Mouse (Mus musculus): Measurements from ENCODE around the gene Zbp1. TPM values are rescaled to one million over a fixed set of nuclear protein-coding genes. Genes with fewer than 3 reads are reported as not detected.

Gene Zbp1
- polyA plus RNA-seq, 1 experiment from 2014 or later = not detected

GRCm38 (mm10) chr2:173257610-173258009, 38.9 kb upstream of the Zbp1 start:
- Histone ChIP-seq H3K9me3 (replicated peaks; ENCODE audit: control insufficient read depth, low read length, poor library complexity, severe bottlenecking) (no peaks in the 10 kb centered on the region), H3K9ac (ENCODE audit: low read depth, low read length) (no peak overlapping the region), H3K4me2 (ENCODE audit: low read length) (no peak overlapping the region), H3K27me3 (ENCODE audit: control insufficient read depth, insufficient read depth, low read depth, low read length) (no peaks in the 10 kb centered on the region), H3K4me3 (ENCODE audit: low read depth, low read length) (no peak overlapping the region), H3K36me3 (ENCODE audit: control insufficient read depth, insufficient read depth, low read length) (no peaks in the 10 kb centered on the region), H3K4me1 (ENCODE audit: control insufficient read depth, insufficient read depth, low read length) (peaks cover 52% of the 10 kb centered on the region), H3K27ac (ENCODE audit: low read length) (no peak overlapping the region)
- ATAC-seq = peak; percentile 71
- WGBS = 11% methylated on average over 6 of the region's 7 CpGs

- H3K9me3 ChIP-seq (replicated peaks; ENCODE audit: control insufficient read depth, low read length, poor library complexity, severe bottlenecking) = no peaks in the 10 kb centered on the region
- no peak overlapping the region for H3K27ac ChIP-seq (ENCODE audit: low read length)
- H3K27me3 ChIP-seq (ENCODE audit: control insufficient read depth, insufficient read depth, low read depth, low read length) = no peaks in the 10 kb centered on the region
- H3K9ac ChIP-seq (ENCODE audit: low read depth, low read length) = no peak overlapping the region
- no peak for ATAC-seq
- WGBS = 80% methylated on average over 4 of the region's 4 CpGs
- no peak overlapping the region for H3K4me2 ChIP-seq (ENCODE audit: low read length)
- H3K4me3 ChIP-seq (ENCODE audit: low read depth, low read length) = no peak overlapping the region
- H3K36me3 ChIP-seq (ENCODE audit: control insufficient read depth, insufficient read depth, low read length) = no peaks in the 10 kb centered on the region
- H3K4me1 ChIP-seq (ENCODE audit: control insufficient read depth, insufficient read depth, low read length) = peaks cover 52% of the 10 kb centered on the region
These were observed 37.8 kb upstream of the Zbp1 start for GRCm38 (mm10) chr2:173256552-173256949.

GRCm38 (mm10) chr2:173255810-173256551, 37.3 kb upstream of the Zbp1 start:
- Histone ChIP-seq H3K27me3 (ENCODE audit: control insufficient read depth, insufficient read depth, low read depth, low read length) (no peaks in the 10 kb centered on the region), H3K27ac (ENCODE audit: low read length) (no peak overlapping the region), H3K36me3 (ENCODE audit: control insufficient read depth, insufficient read depth, low read length) (no peaks in the 10 kb centered on the region), H3K4me3 (ENCODE audit: low read depth, low read length) (no peak overlapping the region), H3K9ac (ENCODE audit: low read depth, low read length) (no peak overlapping the region), H3K9me3 (replicated peaks; ENCODE audit: control insufficient read depth, low read length, poor library complexity, severe bottlenecking) (no peaks in the 10 kb centered on the region), H3K4me1 (ENCODE audit: control insufficient read depth, insufficient read depth, low read length) (peaks cover 55% of the 10 kb centered on the region), H3K4me2 (ENCODE audit: low read length) (no peak overlapping the region)
- no peak for ATAC-seq
- 61% methylated on average over 7 of the region's 7 CpGs for WGBS

- Histone ChIP-seq H3K4me2 (ENCODE audit: low read length) (peak overlapping the region; percentile 40), H3K36me3 (ENCODE audit: control insufficient read depth, insufficient read depth, low read length) (no peaks in the 10 kb centered on the region), H3K4me1 (ENCODE audit: control insufficient read depth, insufficient read depth, low read length) (peaks cover 69% of the 10 kb centered on the region), H3K9me3 (replicated peaks; ENCODE audit: control insufficient read depth, low read length, poor library complexity, severe bottlenecking) (no peaks in the 10 kb centered on the region), H3K4me3 (ENCODE audit: low read depth, low read length) (no peak overlapping the region), H3K9ac (ENCODE audit: low read depth, low read length) (no peak overlapping the region; the same call in 1 of the 2 replicates), H3K27ac (ENCODE audit: low read length) (peak overlapping the region; percentile 64), H3K27me3 (ENCODE audit: control insufficient read depth, insufficient read depth, low read depth, low read length) (no peaks in the 10 kb centered on the region)
- 14% methylated on average over 26 of the region's 26 CpGs for WGBS
- no peak for ATAC-seq
These were observed 35.3 kb upstream of the Zbp1 start for GRCm38 (mm10) chr2:173253761-173254662.

- H3K27me3 ChIP-seq (ENCODE audit: control insufficient read depth, insufficient read depth, low read depth, low read length) = no peaks in the 10 kb centered on the region
- no peak overlapping the region for H3K4me2 ChIP-seq (ENCODE audit: low read length)
- no peak overlapping the region for H3K4me3 ChIP-seq (ENCODE audit: low read depth, low read length)
- H3K9me3 ChIP-seq (replicated peaks; ENCODE audit: control insufficient read depth, low read length, poor library complexity, severe bottlenecking) = no peaks in the 10 kb centered on the region
- peaks cover 54% of the 10 kb centered on the region for H3K4me1 ChIP-seq (ENCODE audit: control insufficient read depth, insufficient read depth, low read length)
- ATAC-seq = no peak
- WGBS = 54% methylated on average over 9 of the region's 9 CpGs
- H3K27ac ChIP-seq (ENCODE audit: low read length) = no peak overlapping the region
- H3K36me3 ChIP-seq (ENCODE audit: control insufficient read depth, insufficient read depth, low read length) = no peaks in the 10 kb centered on the region
- no peak overlapping the region for H3K9ac ChIP-seq (ENCODE audit: low read depth, low read length)
These were observed 33.0 kb upstream of the Zbp1 start for GRCm38 (mm10) chr2:173251675-173252074.

GRCm38 (mm10) chr2:173251133-173251532, 32.4 kb upstream of the Zbp1 start:
- H3K27me3 ChIP-seq (ENCODE audit: control insufficient read depth, insufficient read depth, low read depth, low read length) = no peaks in the 10 kb centered on the region
- no peak overlapping the region for H3K27ac ChIP-seq (ENCODE audit: low read length)
- H3K4me2 ChIP-seq (ENCODE audit: low read length) = no peak overlapping the region
- no peaks in the 10 kb centered on the region for H3K9me3 ChIP-seq (replicated peaks; ENCODE audit: control insufficient read depth, low read length, poor library complexity, severe bottlenecking)
- no peak overlapping the region for H3K4me3 ChIP-seq (ENCODE audit: low read depth, low read length)
- 47% methylated on average over 7 of the region's 7 CpGs for WGBS
- no peak overlapping the region for H3K9ac ChIP-seq (ENCODE audit: low read depth, low read length)
- no peaks in the 10 kb centered on the region for H3K36me3 ChIP-seq (ENCODE audit: control insufficient read depth, insufficient read depth, low read length)
- no peak for ATAC-seq
- peaks cover 50% of the 10 kb centered on the region for H3K4me1 ChIP-seq (ENCODE audit: control insufficient read depth, insufficient read depth, low read length)

- no peak overlapping the region for H3K27ac ChIP-seq (ENCODE audit: low read length)
- H3K9ac ChIP-seq (ENCODE audit: low read depth, low read length) = no peak overlapping the region
- H3K4me1 ChIP-seq (ENCODE audit: control insufficient read depth, insufficient read depth, low read length) = peaks cover 45% of the 10 kb centered on the region
- H3K4me2 ChIP-seq (ENCODE audit: low read length) = no peak overlapping the region
- H3K4me3 ChIP-seq (ENCODE audit: low read depth, low read length) = no peak overlapping the region
- H3K36me3 ChIP-seq (ENCODE audit: control insufficient read depth, insufficient read depth, low read length) = no peaks in the 10 kb centered on the region
- no peaks in the 10 kb centered on the region for H3K27me3 ChIP-seq (ENCODE audit: control insufficient read depth, insufficient read depth, low read depth, low read length)
- no peaks in the 10 kb centered on the region for H3K9me3 ChIP-seq (replicated peaks; ENCODE audit: control insufficient read depth, low read length, poor library complexity, severe bottlenecking)
- WGBS = 26% methylated on average over 2 of the region's 2 CpGs
- no peak for ATAC-seq
These were observed 31.7 kb upstream of the Zbp1 start for GRCm38 (mm10) chr2:173250411-173250810.

GRCm38 (mm10) chr2:173249965-173250364, 31.2 kb upstream of the Zbp1 start:
- Histone ChIP-seq H3K9ac (ENCODE audit: low read depth, low read length) (no peak overlapping the region), H3K27me3 (ENCODE audit: control insufficient read depth, insufficient read depth, low read depth, low read length) (no peaks in the 10 kb centered on the region), H3K4me3 (ENCODE audit: low read depth, low read length) (no peak overlapping the region), H3K9me3 (replicated peaks; ENCODE audit: control insufficient read depth, low read length, poor library complexity, severe bottlenecking) (no peaks in the 10 kb centered on the region), H3K36me3 (ENCODE audit: control insufficient read depth, insufficient read depth, low read length) (no peaks in the 10 kb centered on the region), H3K4me2 (ENCODE audit: low read length) (no peak overlapping the region), H3K4me1 (ENCODE audit: control insufficient read depth, insufficient read depth, low read length) (peaks cover 43% of the 10 kb centered on the region), H3K27ac (ENCODE audit: low read length) (no peak overlapping the region)
- no peak for ATAC-seq
- WGBS = 73% methylated on average over 8 of the region's 8 CpGs

GRCm38 (mm10) chr2:173249386-173249785, 30.7 kb upstream of the Zbp1 start:
- H3K27me3 ChIP-seq (ENCODE audit: control insufficient read depth, insufficient read depth, low read depth, low read length) = no peaks in the 10 kb centered on the region
- no peak overlapping the region for H3K27ac ChIP-seq (ENCODE audit: low read length)
- ATAC-seq = no peak
- H3K9me3 ChIP-seq (replicated peaks; ENCODE audit: control insufficient read depth, low read length, poor library complexity, severe bottlenecking) = no peaks in the 10 kb centered on the region
- no peak overlapping the region for H3K9ac ChIP-seq (ENCODE audit: low read depth, low read length)
- no peak overlapping the region for H3K4me2 ChIP-seq (ENCODE audit: low read length)
- WGBS = 48% methylated on average over 3 of the region's 3 CpGs
- no peaks in the 10 kb centered on the region for H3K36me3 ChIP-seq (ENCODE audit: control insufficient read depth, insufficient read depth, low read length)
- peaks cover 38% of the 10 kb centered on the region for H3K4me1 ChIP-seq (ENCODE audit: control insufficient read depth, insufficient read depth, low read length)
- no peak overlapping the region for H3K4me3 ChIP-seq (ENCODE audit: low read depth, low read length)

All from midbrain, embryonic 16.5 days (tissue).